Mouse (Mus musculus): Measurements from ENCODE around the gene Zcchc4. TPM values are rescaled to one million over a fixed set of nuclear protein-coding genes. Genes with fewer than 3 reads are reported as not detected.

Gene Zcchc4
- total and polyA plus RNA-seq, 3 experiments = 14.8 to 18.9 (median 17.2) TPM

GRCm38 (mm10) chr5:52866361-52867155 lies 91.3 kb downstream of the Zcchc4 start:
- dilution Hi-C loops (cut with MboI; ENCODE audit: extremely low pct_ligation_motif_present, extremely low pct_unique_long_range_greater_than_20kb, low sequenced_read_pairs) = no loop called here
- Histone ChIP-seq H3K27ac (ENCODE audit: insufficient read depth, low read depth) (no peak overlapping the region), H3K36me3 (replicated peaks in 1 of 2; ENCODE audit: control insufficient read depth in 1 of 2, insufficient read depth in 1 of 2, low read length in 1 of 2) (peaks cover 43 to 86% of the 10 kb centered on the region in 2 experiments), H3K9ac (ENCODE audit: insufficient read depth, low read depth) (no peak overlapping the region), H3K79me2 (replicated peaks; ENCODE audit: control insufficient read depth, extremely low read depth, insufficient read depth, poor library complexity, severe bottlenecking) (no peaks in the 10 kb centered on the region), H3K4me3 (replicated peaks in 1 of 3; ENCODE audit: low read depth in 2 of 3, low read length in 2 of 3, poor library complexity in 1 of 3) (no peak overlapping the region), H3K4me1 (ENCODE audit: control insufficient read depth in 1 of 2, insufficient read depth in 2 of 2) (no peaks in the 10 kb centered on the region), H3K27me3 (replicated peaks) (no peaks in the 10 kb centered on the region), H3K9me3 (replicated peaks; ENCODE audit: low read length) (no peaks in the 10 kb centered on the region), H3K4me2 (ENCODE audit: insufficient read depth, low read depth, poor library complexity, severe bottlenecking) (no peak overlapping the region)
- DNase-seq (ENCODE audit: extremely low read depth) = no peak
- TF ChIP-seq MAX (IDR thresholded peaks at IDR 0.05; ENCODE audit: low read length) = no peak
- TF ChIP-seq JUN (IDR thresholded peaks at IDR 0.05; ENCODE audit: insufficient read depth, low read depth, low read length) = no peak
- no peak for TF ChIP-seq CHD1 (IDR thresholded peaks at IDR 0.05; ENCODE audit: low read depth, low read length)
- no peak for TF ChIP-seq SMC3 (IDR thresholded peaks at IDR 0.05; ENCODE audit: low read depth, low read length)
- no peak for TF ChIP-seq E2F4 (IDR thresholded peaks at IDR 0.05; ENCODE audit: insufficient replicate concordance, low read depth, low read length)
- TF ChIP-seq RCOR1 (conservative IDR thresholded peaks at IDR 0.05; ENCODE audit: low read depth, low read length) = no peak
- no peak for TF ChIP-seq POLR2A (IDR thresholded peaks at IDR 0.05; ENCODE audit: low read depth, low read length)
- TF ChIP-seq RAD21 (IDR thresholded peaks at IDR 0.05; ENCODE audit: low read depth, low read length) = no peak
- TF ChIP-seq MAFK (IDR thresholded peaks at IDR 0.05; ENCODE audit: insufficient replicate concordance, low read length) = no peak
- no peak for TF ChIP-seq POLR2AphosphoS2 (IDR thresholded peaks at IDR 0.05; ENCODE audit: low read depth, low read length)
- TF ChIP-seq PAX5 (IDR thresholded peaks at IDR 0.05; ENCODE audit: low read length) = no peak
- TF ChIP-seq ZC3H11A (IDR thresholded peaks at IDR 0.05; ENCODE audit: low read depth, low read length) = no peak
- TF ChIP-seq BHLHE40 (IDR thresholded peaks at IDR 0.05; ENCODE audit: low read depth, low read length) = no peak
- TF ChIP-seq MXI1 (IDR thresholded peaks at IDR 0.05; ENCODE audit: low read depth, low read length) = no peak
- TF ChIP-seq USF2 (conservative IDR thresholded peaks at IDR 0.05; ENCODE audit: low read depth, low read length) = no peak
- TF ChIP-seq GABPA (IDR thresholded peaks at IDR 0.05; ENCODE audit: insufficient replicate concordance, low read depth, low read length) = no peak
- TF ChIP-seq UBTF (IDR thresholded peaks at IDR 0.05; ENCODE audit: low read depth, low read length) = no peak
- TF ChIP-seq NRF1 (IDR thresholded peaks at IDR 0.05; ENCODE audit: low read depth, low read length) = no peak
- in situ Hi-C loops (cut with MboI; ENCODE audit: low pct_ligation_motif_present, low pct_unique_long_range_greater_than_20kb, low sequenced_read_pairs) = loop anchor here (10.0 kb wide), 1 partner anchor 258 kb away; no protein-coding TSS in a partner anchor

GRCm38 (mm10) chr5:52868918-52869703 lies 93.9 kb downstream of the Zcchc4 start:
- in situ Hi-C loops (cut with MboI; ENCODE audit: low pct_ligation_motif_present, low pct_unique_long_range_greater_than_20kb, low sequenced_read_pairs) = loop anchor here (10.0 kb wide), 1 partner anchor 256 kb away; no protein-coding TSS in a partner anchor
- H3K4me2 ChIP-seq (ENCODE audit: insufficient read depth, low read depth, poor library complexity, severe bottlenecking) = no peak overlapping the region
- no peak for DNase-seq (ENCODE audit: extremely low read depth)
- dilution Hi-C loops (cut with MboI; ENCODE audit: extremely low pct_ligation_motif_present, extremely low pct_unique_long_range_greater_than_20kb, low sequenced_read_pairs) = no loop called here
- H3K9ac ChIP-seq (ENCODE audit: insufficient read depth, low read depth) = no peak overlapping the region
- TF ChIP-seq MXI1 (IDR thresholded peaks at IDR 0.05; ENCODE audit: low read depth, low read length) (no peak), KAT2A (IDR thresholded peaks at IDR 0.05; ENCODE audit: insufficient replicate concordance, low read length) (no peak), TBP (conservative IDR thresholded peaks at IDR 0.05; ENCODE audit: low read depth, low read length) (no peak), ZMIZ1 (IDR thresholded peaks at IDR 0.05; ENCODE audit: low read depth, low read length) (no peak), MAZ (IDR thresholded peaks at IDR 0.05; ENCODE audit: low read depth, low read length) (no peak), EP300 (IDR thresholded peaks at IDR 0.05; ENCODE audit: low read length) (no peak), MYC (IDR thresholded peaks at IDR 0.05; ENCODE audit: low read depth, low read length) (no peak), HCFC1 (IDR thresholded peaks at IDR 0.05; ENCODE audit: low read depth, low read length) (no peak), ELF1 (IDR thresholded peaks at IDR 0.05; ENCODE audit: low read depth, low read length) (no peak), POLR2AphosphoS2 (IDR thresholded peaks at IDR 0.05; ENCODE audit: low read depth, low read length) (no peak), RAD21 (IDR thresholded peaks at IDR 0.05; ENCODE audit: low read depth, low read length) (no peak), ETS1 (conservative IDR thresholded peaks at IDR 0.05; ENCODE audit: low read depth, low read length) (no peak), MEF2A (IDR thresholded peaks at IDR 0.05; ENCODE audit: borderline replicate concordance, low read depth, low read length) (no peak), USF2 (conservative IDR thresholded peaks at IDR 0.05; ENCODE audit: low read depth, low read length) (no peak), SIN3A (IDR thresholded peaks at IDR 0.05; ENCODE audit: low read length) (no peak)
- H3K4me1 ChIP-seq (ENCODE audit: control insufficient read depth in 1 of 2, insufficient read depth in 2 of 2) = no peaks in the 10 kb centered on the region
- no peaks in the 10 kb centered on the region for H3K9me3 ChIP-seq (replicated peaks; ENCODE audit: low read length)
- H3K27ac ChIP-seq (ENCODE audit: insufficient read depth, low read depth) = no peak overlapping the region
- peaks cover 31 to 62% of the 10 kb centered on the region in 2 experiments for H3K36me3 ChIP-seq (replicated peaks in 1 of 2; ENCODE audit: control insufficient read depth in 1 of 2, insufficient read depth in 1 of 2, low read length in 1 of 2)
- no peak overlapping the region for H3K4me3 ChIP-seq (replicated peaks in 1 of 3; ENCODE audit: low read depth in 2 of 3, low read length in 2 of 3, poor library complexity in 1 of 3)
- no peaks in the 10 kb centered on the region for H3K27me3 ChIP-seq (replicated peaks)
- H3K79me2 ChIP-seq (replicated peaks; ENCODE audit: control insufficient read depth, extremely low read depth, insufficient read depth, poor library complexity, severe bottlenecking) = no peaks in the 10 kb centered on the region
